Mouse (Mus musculus) kidney, adult 11 months (tissue): ENCODE results near the gene Cwc22.
"Not testable (repeated sequence)": the region's sequence is repeated elsewhere in the genome, so short reads cannot be mapped to it uniquely, and the experiment has no call there.

Experiments used
- DNase-seq: peaks from one replicate; pipeline ENCODE4 v3.0.0; 2022

Cwc22 gene

DNA sequence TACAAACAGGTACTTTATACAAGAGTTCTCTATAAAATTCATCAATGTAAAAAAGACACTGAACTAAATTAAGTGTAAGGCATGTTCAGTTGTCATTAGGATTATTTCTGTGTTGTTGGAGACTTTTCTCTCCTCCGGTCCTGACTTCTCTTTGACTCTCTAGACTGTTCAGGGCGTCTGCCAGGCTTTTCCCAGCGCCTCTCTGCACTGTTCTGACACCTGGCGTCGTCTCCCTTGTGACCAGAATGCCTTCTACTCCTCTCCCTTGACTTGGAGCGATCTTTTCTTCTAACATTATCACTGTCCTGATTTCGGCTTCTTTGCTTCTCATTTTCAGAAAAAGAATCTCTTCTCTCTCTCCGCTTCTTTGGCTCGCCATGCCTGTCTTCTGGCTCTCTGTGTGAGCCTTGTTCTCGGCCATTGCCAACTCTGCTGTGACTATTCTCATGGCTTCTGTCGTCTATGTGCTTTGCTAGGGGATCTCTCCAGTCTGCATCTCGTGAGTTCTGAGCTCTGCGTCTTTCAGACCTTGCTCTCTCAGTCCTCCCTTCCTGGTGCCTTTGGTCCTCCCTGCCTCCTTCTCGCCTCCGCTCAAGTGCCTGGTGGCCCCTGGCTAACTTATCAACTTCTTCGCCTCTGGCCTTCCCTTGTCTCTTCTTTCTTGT lies 50.1 kb downstream of the Cwc22 start:
- DNase-seq, result not testable (repeated sequence)

DNA sequence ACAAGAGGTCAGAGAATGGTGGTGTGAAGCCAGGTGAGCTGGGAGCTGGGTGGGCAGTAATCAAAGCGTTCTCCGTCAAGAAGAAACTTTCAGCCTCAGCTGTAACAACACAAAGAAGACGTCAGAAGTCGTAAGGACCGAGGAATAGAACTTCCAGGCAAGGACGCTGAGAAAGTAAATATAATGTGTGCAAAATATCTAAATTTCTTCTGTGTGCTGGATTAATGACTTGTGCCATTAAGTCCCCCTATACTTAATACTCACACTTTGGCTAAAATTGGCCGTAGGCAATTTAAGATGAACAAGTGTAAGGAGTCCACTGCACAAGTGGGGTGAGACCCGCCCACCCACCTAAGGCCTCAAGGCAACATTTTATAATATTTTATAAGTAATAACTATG lies 51.3 kb downstream of the Cwc22 start:
- no peak for DNase-seq

DNA sequence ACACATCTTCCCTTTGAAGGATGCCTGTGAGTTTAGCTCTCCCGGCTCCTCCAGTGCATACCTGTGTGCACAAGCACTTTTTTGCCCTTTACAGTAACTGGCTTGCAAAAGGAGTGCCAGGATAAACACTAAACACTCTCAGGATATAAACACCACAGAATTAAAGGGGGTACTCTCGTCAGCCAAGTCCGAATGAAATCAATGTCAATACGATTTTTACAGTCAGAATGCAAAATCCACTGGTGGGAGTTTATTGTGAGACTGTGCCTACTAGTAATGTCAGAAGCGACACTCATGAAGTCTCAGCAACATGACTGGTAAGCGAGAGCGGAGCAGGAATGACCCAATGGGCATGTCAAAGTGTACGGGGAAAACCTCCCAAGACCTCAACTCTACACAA lies 52.7 kb downstream of the Cwc22 start:
- no peak for DNase-seq

DNA sequence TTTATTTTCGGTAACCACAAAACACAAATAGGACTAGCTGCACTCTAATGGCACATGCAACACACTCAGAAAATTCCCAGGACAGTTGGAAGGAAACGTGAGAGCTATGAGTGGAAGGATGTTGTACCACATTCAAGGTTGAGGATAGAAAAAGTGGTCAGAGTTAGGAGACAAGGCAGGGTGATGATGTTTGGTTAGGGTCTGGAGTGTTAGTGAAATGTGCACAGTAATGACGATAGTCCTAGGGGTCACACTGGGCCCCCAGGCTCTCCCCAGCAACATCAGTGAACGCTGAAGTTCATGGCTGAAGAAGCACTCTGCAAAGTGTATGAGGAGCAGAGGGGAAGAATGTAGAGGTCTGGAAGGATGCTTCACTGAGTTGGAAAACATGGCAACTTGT lies 53.6 kb downstream of the Cwc22 start:
- no peak for DNase-seq

DNA sequence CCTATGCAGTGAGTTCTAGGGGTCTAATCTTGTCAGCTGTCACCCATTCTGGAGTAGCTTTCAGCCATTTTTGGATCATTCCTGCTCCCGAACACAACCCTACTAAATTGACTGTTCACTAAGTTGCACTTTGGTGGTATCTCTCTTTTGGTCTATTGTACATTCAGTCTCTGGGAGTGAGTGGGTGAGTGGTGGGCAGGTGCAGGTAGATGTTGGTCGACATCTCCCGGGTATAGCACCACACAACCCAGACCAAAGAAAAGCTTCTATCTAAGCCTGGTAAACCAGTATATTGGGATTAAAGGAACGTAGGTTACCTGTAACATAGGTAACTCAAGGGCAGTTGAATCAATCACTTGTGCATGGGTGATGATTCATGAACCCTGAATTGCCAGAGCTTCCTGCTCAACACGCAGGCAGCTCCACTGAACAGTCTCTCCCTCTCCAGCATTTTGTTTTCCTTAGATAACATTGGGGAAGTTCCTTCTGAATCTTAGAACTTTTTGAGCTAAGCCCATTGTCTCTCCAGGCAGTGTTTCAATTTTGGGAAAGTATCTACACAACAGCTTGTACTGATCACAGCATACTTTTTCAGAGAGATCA lies 55.2 kb downstream of the Cwc22 start:
- DNase-seq, result no peak

DNA sequence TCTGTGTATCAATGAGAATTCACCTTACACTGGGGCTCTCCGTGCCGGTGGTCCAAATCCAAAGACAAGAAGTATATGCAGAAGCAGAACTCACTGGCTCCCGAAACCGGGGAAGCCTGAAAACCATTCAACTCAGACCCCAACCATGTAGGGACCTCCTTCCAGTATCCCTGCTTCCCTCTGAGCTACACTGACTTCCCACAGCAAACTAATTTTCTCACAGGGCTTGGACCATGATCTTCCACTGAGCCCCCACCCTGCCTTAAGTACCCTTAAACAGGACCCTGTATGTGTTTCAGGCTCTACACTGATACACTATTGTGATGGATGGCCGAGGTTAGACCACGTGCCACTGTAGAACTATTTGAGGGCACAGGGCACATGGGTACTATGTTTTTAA lies 56.2 kb downstream of the Cwc22 start:
- no peak for DNase-seq

DNA sequence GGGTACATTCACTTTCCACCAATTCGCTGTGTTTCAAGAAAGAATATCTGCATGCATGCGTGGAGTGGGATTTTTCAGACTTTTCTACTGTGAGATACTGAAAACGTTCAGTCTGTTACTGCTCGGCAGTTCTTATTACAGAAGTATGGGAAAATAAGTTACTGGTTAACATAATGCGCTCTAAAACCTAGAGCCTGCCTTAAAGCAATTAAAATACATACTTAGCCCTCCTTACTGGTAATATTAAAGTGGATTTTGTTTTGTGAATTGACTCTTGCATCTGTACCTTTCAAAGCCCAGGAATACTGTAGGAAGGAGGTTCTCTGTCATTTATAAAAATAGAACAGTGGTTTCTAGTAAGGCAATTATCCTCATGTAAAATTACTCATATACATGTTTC lies 56.8 kb downstream of the Cwc22 start:
- DNase-seq, result no peak

DNA sequence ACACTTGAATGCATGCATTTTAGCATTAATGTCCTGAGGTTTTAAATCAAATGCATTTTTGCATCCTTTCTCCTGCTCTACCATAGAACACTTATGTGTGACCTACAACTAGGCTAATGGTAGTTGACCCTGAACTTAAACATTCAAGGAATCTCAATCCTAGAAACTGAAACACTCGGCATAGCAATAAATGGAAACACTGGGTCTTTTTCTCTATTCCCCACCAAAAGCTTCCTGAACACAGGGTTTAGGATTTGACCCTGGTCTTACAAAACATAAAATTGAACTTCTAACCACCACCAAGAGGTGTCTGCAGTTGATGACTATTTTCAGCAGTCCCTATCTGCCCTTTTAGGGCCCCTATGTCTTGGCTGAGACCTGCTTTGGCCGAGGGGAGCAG lies 57.3 kb downstream of the Cwc22 start:
- no peak for DNase-seq

DNA sequence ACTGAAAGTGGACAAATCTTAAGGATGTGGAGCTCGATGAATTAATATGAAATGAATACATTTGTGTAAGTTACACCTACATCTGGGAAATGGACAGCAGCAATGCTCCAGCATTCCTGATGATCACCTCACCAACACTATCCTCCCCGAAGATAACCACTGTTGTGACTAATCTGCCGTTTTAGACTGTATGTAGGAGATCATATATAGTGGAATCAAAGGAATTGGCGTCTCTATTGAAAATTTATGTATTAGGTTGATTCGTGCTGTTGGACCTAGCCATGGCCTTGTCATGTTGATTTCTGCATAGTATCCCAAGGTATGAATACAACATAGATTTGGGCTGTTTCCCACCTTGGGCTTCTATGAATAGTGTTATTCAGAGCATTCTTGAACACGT lies 58.1 kb downstream of the Cwc22 start:
- no peak for DNase-seq

DNA sequence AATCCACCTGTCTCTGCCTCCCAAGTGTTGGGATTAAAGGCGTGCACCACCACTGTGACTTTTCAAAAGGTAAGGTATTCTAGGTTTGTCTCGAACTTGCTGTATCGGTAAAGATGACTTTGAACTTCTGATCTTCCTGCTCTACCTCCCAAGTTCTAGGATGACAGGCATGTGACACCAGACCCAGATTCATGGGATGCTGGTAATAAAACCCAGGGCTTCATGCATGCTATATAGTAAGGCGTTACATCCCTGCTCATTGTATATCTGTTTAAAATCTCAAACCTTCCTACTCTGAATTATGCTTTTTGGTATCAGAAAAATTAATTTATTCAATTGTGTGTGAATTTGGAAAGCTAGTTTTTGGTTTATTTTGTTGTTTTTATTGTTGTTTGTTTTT lies 59.0 kb downstream of the Cwc22 start:
- no peak for DNase-seq

DNA sequence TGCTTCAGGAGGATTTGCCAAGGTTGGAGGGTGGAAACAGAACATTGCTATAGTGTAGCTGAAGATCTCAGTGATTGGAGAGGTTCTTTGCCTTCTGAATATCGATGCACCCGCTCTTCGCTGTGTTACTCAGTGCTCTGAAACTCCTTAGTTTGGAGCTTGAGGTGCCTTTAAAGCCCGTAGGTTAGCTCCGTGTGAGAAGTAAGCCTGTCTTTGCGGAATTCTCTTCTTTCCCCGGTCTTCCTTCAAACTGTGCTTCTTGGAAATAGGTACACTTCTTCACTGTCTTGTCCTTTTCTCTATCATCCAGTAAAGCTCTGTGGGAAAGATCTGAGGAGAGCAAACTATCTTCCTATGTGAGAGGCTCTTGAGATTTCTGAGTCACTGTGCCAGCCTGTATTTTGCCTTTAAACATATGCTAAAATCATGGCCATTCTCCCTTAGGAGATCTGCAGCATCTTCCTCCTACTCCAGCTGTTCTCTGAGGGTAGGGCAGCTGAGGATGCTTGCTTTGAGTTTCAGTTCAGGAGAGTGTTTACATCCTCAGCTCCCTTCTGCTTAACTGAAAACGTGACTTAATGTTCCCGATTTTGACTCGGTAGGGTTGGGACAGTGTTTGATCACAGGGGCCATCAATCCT lies 60.6 kb downstream of the Cwc22 start:
- no peak for DNase-seq

DNA sequence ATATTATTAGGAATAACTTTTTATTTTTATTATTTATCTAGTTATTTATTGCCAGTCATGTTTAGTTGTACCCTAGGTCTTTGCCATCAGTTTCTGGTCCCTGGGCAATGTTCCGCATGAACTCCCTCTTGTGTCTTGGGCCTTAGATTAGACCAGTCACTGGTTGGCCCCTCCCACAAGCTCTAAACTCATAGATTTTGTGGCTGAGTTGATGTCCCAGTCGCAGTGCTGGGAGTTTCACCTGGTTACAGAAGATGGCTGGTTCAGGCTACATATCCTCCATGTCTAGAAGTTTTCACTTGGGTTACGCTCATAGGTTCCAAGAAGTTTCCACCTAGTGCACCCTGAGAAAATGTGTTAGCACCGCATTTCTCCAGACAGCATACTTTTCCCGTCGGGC lies 61.1 kb downstream of the Cwc22 start:
- no peak for DNase-seq

DNA sequence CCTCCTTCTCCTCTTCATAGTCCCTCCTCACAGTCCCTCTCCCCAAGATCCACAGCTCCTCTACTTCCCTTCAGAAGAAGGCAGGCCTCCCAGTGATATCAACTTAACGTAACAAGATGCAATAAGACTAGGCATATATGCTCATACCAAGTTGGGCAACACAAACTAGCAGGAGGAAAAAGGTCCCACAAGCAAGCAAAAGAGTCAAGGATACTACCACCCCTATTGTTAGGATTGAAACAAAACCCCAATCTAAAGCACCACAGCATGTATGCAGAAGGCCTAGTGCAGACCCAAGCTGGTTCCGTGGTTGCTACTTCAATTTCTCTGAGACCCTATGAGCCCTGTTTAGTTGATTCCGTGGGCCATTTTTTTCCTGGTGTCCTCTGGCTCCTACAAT lies 61.7 kb downstream of the Cwc22 start:
- no peak for DNase-seq

DNA sequence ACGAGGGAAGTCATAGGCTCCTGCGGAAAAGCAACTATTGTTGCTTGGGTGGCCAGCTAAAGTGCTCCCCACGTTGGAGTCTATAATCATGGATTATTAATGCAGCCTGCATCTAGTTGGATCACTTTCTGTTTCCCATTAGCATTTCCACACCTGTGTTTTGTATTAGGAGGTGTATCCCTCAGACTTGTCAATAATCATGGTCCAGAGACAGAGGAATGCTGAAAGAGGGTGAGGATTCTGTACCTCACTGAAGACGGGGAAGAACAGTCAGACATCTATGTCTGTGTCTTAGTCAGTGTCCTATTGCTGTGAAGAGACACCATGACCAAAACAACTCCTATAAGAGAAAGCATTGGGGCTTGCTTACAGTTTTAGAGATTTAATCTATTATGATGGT lies 63.2 kb downstream of the Cwc22 start:
- no peak for DNase-seq

DNA sequence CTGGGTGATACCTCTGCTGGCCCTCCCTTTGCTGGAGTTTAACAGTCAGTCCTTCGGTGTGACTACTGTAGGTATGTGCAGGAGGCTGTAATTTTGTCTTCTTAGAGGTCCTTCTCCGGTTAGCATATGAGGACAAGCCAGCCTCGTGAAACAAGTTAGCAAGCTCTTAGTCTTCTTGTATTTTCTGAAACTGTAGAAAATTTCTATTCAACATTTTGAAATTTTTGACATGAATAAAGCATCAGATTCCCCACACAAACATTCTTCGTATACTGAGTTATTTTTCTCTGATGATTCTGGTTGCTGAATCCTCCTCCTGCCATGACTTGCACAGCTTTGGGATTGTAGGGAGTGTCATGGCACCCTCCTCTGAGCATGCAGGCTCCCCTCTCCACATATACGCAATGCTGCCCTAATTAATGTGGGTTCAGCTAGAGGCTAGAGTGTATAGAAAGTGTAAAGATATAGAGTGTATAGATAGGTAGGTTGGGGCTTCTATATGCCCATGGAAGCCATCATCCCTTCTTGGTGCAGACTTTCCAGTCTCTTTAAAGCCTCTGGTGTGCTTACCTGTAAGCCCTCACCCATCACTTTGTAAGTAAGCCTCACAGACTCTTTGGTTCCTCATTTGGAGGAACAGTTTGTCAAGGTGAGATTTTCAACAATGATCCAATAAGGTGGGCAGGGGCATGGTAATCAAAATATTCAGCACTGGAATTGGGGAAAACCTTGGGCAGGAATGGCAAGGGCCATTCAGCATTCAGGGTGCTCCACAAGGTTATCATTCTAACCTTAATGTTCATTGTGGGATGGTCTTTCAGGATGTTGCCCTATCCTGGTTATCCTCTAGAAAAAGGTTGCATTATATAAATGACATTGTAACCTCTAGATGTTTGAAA lies 64.6 kb downstream of the Cwc22 start:
- DNase-seq, result no peak

DNA sequence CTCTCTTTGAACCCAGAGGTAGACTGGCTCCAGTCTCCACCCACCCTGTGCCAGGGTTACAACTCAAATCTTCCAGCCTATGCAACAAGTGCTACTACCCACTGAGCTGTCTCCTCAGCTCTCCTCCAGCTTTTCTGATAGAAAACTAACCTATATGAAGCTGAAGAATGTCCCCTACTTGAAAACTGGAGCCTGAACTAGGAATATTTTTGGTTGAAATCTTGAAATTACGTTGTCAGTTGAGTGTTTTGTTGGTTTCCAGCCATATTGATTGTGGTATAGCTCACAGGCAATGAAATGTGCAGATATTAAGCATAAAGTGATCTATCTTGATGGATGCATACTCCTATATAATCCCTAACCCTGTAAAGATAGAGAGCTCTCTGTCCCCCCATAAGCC lies 65.8 kb downstream of the Cwc22 start:
- no peak for DNase-seq

DNA sequence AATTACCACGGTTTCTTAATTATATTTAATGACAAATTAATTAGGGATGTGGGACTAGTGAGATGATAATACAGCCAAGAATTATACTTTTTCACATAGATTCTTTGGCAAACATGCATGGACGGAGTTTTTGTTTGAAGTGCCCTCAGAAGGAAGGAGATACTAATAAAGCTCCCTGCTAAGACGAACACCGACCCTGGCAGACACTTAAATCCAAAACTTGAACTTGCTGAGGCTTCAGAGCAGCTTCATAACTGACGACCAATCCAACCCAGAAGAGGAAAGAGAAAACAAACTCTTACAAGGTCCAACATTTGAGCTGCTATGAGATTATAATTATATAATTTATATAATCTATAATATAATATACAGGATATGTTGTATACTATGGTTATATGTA lies 66.4 kb downstream of the Cwc22 start:
- no peak for DNase-seq

DNA sequence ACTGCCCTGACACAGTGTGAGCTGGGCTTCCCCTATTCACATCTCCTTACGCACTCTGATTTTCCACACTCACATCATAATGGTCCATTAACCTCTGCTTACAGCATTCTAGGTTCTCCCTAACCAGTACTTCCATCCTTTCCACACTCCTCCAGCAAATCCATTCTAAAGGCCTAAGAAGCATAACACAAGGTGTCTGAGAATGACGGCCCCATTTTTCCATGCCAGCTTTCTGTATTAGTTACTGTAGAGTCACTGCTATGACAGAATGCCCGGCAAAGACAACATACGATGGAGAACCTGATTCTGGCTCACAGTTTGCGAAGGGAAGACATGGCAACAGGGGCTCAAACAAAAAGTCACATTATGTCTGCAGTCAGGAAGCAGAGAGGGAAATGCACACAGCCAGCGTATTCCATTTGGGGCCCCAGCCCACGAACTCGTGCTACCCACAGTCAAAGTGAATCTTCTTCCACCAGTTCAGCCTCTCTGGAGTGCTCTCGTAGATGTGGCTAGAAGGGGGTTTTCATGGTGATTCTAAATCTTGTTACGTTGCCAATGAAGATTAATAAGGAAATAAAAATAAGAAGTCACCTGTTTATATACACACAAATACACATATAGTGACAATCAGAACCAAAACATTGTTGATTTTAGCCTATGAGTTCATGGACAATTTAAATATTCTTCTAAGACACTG lies 68.9 kb downstream of the Cwc22 start:
- no peak for DNase-seq

DNA sequence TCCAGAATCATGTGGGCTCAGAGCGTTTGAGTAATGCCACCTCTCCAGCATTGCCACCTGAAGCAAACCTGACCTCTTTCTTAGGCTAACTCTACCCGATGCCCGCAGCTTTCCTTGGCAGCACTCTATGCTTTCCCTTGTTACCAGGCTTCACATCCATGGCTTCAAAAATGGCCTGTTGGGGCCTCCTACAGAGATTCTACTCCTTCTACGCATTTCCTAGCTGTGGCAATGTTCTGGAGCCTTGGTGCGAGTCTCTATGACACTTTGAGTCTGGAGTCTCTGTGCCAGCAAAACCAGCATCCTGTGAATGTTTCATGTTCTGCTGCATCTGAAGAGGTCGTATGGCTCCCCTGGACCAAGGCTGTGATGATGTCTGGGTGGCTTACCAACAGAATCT lies 69.8 kb downstream of the Cwc22 start:
- DNase-seq, result no peak

DNA sequence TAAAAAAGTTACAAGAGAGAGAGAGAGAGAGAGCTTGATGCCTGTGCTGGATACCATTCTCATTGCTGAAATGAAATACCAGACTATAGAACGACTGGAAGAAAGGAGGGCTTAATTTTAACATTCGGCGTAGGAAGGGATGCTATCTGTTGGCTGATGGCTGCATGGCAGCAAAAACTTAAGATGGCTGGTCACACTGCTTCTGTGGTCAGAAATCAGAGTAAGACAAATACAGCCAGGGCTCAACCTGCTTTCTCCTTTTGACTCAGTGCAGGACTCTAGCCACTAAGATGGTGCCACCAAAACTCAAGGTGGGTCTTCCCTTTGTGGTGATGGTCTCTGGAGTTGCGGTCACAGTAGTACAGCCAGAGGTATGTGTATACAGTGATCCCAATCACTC lies 70.7 kb downstream of the Cwc22 start:
- no peak for DNase-seq

DNA sequence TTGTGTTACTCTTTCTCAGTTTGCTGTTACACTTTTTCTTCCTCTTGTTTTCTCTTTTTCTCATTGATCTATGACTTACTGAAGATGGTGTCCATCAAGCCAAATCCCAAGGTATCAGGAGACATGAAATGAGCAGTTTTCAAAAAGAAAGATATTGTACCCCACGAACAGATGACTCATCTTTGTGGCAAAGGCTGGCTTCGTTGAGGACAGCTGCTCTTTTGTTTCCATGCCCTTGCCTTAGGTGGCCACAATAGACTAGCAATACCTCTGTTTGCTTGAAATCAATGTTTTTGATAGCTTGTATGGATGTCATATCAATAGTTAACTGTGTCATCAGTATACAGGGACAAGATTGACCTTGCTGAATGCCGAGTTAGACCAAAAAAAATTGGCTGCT lies 71.5 kb downstream of the Cwc22 start:
- DNase-seq, result no peak

DNA sequence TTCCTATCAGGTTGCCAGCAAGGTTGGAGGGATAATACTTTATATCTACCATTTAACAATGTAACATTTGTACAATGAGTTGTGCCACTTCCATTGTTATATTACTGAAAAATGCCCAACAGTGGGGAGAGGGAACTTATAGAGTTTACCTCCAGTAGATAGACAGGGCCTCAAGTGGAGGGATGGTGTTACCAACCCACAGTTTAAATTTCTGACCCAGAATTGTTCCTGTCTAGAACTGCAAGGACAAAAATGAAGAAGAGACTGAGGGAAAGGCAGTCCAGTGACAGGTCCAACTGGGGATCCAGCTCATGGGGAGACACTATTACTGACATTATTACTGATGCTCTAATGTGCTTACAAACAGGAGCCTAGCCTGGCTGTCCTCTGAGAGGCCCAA lies 72.4 kb downstream of the Cwc22 start:
- DNase-seq, result no peak

DNA sequence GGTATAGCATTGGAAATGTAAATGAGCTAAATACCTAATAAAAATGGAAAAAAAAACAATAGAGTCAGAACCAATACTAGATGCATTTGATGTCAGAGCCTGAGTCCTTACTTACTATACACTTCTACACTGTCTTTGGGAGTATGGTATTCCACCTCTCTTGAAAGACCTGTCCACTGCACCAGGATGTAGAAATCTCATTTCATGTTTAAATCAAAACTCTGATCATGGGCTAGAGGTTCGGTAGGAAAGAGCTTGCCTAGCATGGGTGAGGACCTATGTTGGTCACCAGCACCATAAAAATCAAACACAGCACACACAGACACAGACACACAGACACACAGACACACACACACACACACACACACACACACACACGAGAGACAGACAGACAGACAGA lies 73.5 kb downstream of the Cwc22 start:
- DNase-seq, result no peak
